Mouse (Mus musculus) neural tube, embryonic 13.5 days (tissue): ENCODE measurements around the gene Sys1. TPM values are rescaled to one million over a fixed set of nuclear protein-coding genes. Genes with fewer than 3 reads are reported as not detected.

Source experiments
- ATAC-seq: fragments of 200-750 bp; cut with Nextera tagmentation; 2 replicates; pipeline ENCODE4 v1.8.0; 2017; ENCODE audit warnings: low read depth, mild to moderate bottlenecking, moderate TSS enrichment, moderate library complexity
- H3K27ac ChIP-seq: fragments of 300-500 bp; sonication (generic); replicated peaks from 2 replicates; pipeline ENCODE4 v1.5.1; 2015; ENCODE audit warnings: moderate library complexity, mild to moderate bottlenecking, inconsistent platforms
- H3K27me3 ChIP-seq: fragments of 300-500 bp; sonication (generic); 2 replicates; pipeline ENCODE4 v1.6.1; 2015; ENCODE audit warnings: mild to moderate bottlenecking, inconsistent platforms
- H3K36me3 ChIP-seq: fragments of 300-500 bp; sonication (generic); 2 replicates; pipeline ENCODE4 v1.6.1; 2015; ENCODE audit warnings: mild to moderate bottlenecking, inconsistent platforms
- H3K4me1 ChIP-seq: fragments of 300-500 bp; sonication (generic); replicated peaks from 2 replicates; pipeline ENCODE4 v1.6.1; 2015; ENCODE audit warnings: inconsistent platforms
- H3K4me2 ChIP-seq: fragments of 300-500 bp; sonication (generic); 2 replicates; pipeline ENCODE4 v1.6.1; 2015; ENCODE audit warnings: inconsistent platforms, mild to moderate bottlenecking, moderate library complexity
- H3K4me3 ChIP-seq: fragments of 300-500 bp; sonication (generic); 2 replicates; pipeline ENCODE4 v1.5.1; 2015; ENCODE audit warnings: mild to moderate bottlenecking, inconsistent platforms
- H3K9ac ChIP-seq: fragments of 300-500 bp; sonication (generic); 2 replicates; pipeline ENCODE4 v1.6.1; 2015; ENCODE audit warnings: moderate library complexity, mild to moderate bottlenecking, inconsistent platforms
- H3K9me3 ChIP-seq: fragments of 300-500 bp; sonication (generic); 2 replicates; pipeline ENCODE4 v1.6.1; 2016; ENCODE audit warnings: inconsistent platforms
- WGBS: fragments of 180-500 bp; shearing (Covaris S2); methylation state at CpG from one replicate; pipeline ENCODE4 v1.1.7; 2015; 5-methylcytosine and 5-hydroxymethylcytosine counted together
- polyA plus RNA-seq: library from polyadenylated mRNA; unstranded; fragments of >200 nt; fragmentation: Nextera tagmentation; extraction: Ambion mirVana; gene quantifications from 2 replicates; pipeline ENCODE4 v1.2.1, GENCODE M21; 2015

Gene Sys1
- polyA plus RNA-seq, 1 experiment from 2014 or later: 77.5 TPM

DNA sequence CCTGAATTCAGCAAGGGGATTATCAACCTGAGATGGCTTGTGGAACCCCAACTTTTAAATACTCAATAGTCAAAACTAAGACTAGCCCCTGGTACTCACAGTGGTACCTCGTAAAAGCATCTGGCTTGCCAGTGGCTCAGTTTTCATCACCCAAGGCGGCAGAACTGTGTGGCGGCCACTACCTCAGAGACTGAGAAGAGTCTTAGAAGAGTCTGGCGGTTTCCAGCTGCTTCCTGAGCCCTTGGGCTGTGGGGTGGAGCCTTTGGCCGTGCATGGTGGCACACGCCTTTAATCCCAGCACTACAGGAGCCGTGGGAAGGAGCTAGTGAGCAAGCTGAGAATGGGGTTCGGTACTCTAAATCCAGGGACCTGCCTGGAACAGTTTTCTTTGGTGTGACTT lies 65.5 kb downstream of the Sys1 start:
- H3K4me3 ChIP-seq: no peak overlapping the region
- H3K4me2 ChIP-seq: no peak overlapping the region
- no peak overlapping the region for H3K27ac ChIP-seq
- H3K4me1 ChIP-seq: peaks cover 5% of the 10 kb centered on the region; the same call in 1 of the 2 replicates
- ATAC-seq: no peak
- peaks cover 8% of the 10 kb centered on the region; the same call in 1 of the 2 replicates for H3K27me3 ChIP-seq
- H3K9ac ChIP-seq: no peak overlapping the region
- peaks cover 15% of the 10 kb centered on the region for H3K9me3 ChIP-seq
- H3K36me3 ChIP-seq: no peaks in the 10 kb centered on the region
- 44% methylated on average over 8 of the region's 8 CpGs for WGBS

DNA sequence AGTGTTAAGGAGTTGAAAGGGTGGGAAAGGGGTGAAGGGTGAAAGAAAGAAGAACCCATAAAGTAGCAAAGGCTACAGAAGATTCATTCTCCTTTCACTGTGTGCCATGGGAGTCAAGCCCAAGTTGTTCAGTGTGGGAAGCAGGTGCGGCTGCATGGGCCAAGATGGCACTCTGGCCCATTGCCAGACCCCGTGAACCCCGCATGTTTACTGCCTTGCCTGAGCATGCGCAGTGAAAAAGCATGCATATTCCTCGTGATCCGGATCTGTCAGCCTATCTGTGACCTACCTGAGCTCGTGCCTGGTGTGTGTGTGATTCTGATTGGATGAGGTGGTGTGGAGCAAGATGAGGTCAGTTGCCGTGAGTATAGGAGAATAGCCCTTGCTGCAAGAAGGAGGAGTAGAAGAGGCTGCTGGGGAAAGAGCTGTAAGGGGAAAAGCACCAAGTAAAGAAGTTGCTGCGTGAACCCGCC lies 66.6 kb downstream of the Sys1 start:
- no peak for ATAC-seq
- peaks cover 8% of the 10 kb centered on the region; the same call in 1 of the 2 replicates for H3K27me3 ChIP-seq
- no peak overlapping the region for H3K9ac ChIP-seq
- no peak overlapping the region for H3K4me3 ChIP-seq
- H3K4me1 ChIP-seq: peaks cover 5% of the 10 kb centered on the region; the same call in 1 of the 2 replicates
- peaks cover 15% of the 10 kb centered on the region for H3K9me3 ChIP-seq
- 78% methylated on average over 10 of the region's 10 CpGs for WGBS
- no peaks in the 10 kb centered on the region for H3K36me3 ChIP-seq
- H3K4me2 ChIP-seq: no peak overlapping the region
- no peak overlapping the region for H3K27ac ChIP-seq

- Histone ChIP-seq H3K4me3 (no peak overlapping the region), H3K4me1 (no peaks in the 10 kb centered on the region), H3K9me3 (peaks cover 15% of the 10 kb centered on the region), H3K9ac (no peak overlapping the region), H3K4me2 (no peak overlapping the region), H3K27me3 (no peaks in the 10 kb centered on the region), H3K27ac (no peak overlapping the region), H3K36me3 (no peaks in the 10 kb centered on the region)
- WGBS: 76% methylated on average over 5 of the region's 5 CpGs
- ATAC-seq: no peak
Observed at GRCm38 (mm10) chr2:164528557-164528956, 71.8 kb downstream of the Sys1 start.

Other genes starting within 250 kb of the Sys1 start
- gene Wfdc15b, start 235.3 kb upstream of the Sys1 start, polyA plus RNA-seq: not detected in 2 replicates
- not detected in 2 replicates for gene Svs2, start 218.5 kb upstream of the Sys1 start, polyA plus RNA-seq
- gene Svs3b, start 200.3 kb upstream of the Sys1 start, polyA plus RNA-seq: not detected in 2 replicates
- not detected in 2 replicates for gene Svs4, start 178.5 kb upstream of the Sys1 start, polyA plus RNA-seq
- not detected in 2 replicates for gene Svs3a, start 167.7 kb upstream of the Sys1 start, polyA plus RNA-seq
- gene Svs6, start 140.2 kb upstream of the Sys1 start, polyA plus RNA-seq: not detected in 2 replicates
- gene Svs5, start 124.2 kb upstream of the Sys1 start, polyA plus RNA-seq: not detected in 2 replicates
- gene Slpi, start 67.9 kb upstream of the Sys1 start, polyA plus RNA-seq: 0.75 TPM in 1 of 2 replicates, not detected in the other
- 0.08 and 0.10 TPM in 2 replicates for gene Rbpjl, start 53.8 kb upstream of the Sys1 start, polyA plus RNA-seq
- 7.3 and 13.2 TPM in 2 replicates for gene Matn4, start 51.8 kb upstream of the Sys1 start, polyA plus RNA-seq
- 9.4 and 12.1 TPM in 2 replicates for gene Sdc4, start 13.1 kb upstream of the Sys1 start, polyA plus RNA-seq
- gene Gm20458, start 4.0 kb downstream of the Sys1 start, polyA plus RNA-seq: 3.3 and 7.7 TPM in 2 replicates
- not detected in 2 replicates for gene Trp53tg5, start 16.8 kb downstream of the Sys1 start, polyA plus RNA-seq
- gene Dbndd2, start 29.1 kb downstream of the Sys1 start, polyA plus RNA-seq: 10.3 and 11.9 TPM in 2 replicates
- gene Pigt, start 40.6 kb downstream of the Sys1 start, polyA plus RNA-seq: 69.1 and 71.8 TPM in 2 replicates
- 2.2 and 4.2 TPM in 2 replicates for gene Wfdc2, start 105.4 kb downstream of the Sys1 start, polyA plus RNA-seq
- not detected in 2 replicates for gene Spint3, start 116.5 kb downstream of the Sys1 start, polyA plus RNA-seq
- gene Wfdc6a, start 128.5 kb downstream of the Sys1 start, polyA plus RNA-seq: not detected in 2 replicates
- not detected in 2 replicates for gene Eppin, start 136.6 kb downstream of the Sys1 start, polyA plus RNA-seq
- not detected in 2 replicates for gene Wfdc6b, start 156.6 kb downstream of the Sys1 start, polyA plus RNA-seq
- not detected in 2 replicates for gene Wfdc8, start 156.7 kb downstream of the Sys1 start, polyA plus RNA-seq
- gene Wfdc16, start 181.8 kb downstream of the Sys1 start, polyA plus RNA-seq: not detected in 2 replicates
- not detected in 2 replicates for gene Wfdc10, start 199.1 kb downstream of the Sys1 start, polyA plus RNA-seq
- gene Wfdc9, start 199.6 kb downstream of the Sys1 start, polyA plus RNA-seq: not detected in 2 replicates
- gene Wfdc11, start 217.1 kb downstream of the Sys1 start, polyA plus RNA-seq: not detected in 2 replicates
- not detected in 2 replicates for gene Wfdc13, start 228.1 kb downstream of the Sys1 start, polyA plus RNA-seq
- not detected in 2 replicates for gene Spint4, start 241.5 kb downstream of the Sys1 start, polyA plus RNA-seq